Mouse (Mus musculus) E14TG2a.4 (cell line): ENCODE measurements around the gene Wfdc5.

Experiments used
- CTCF ChIP-seq: conservative IDR thresholded peaks from 2 replicates; pipeline ENCODE4 v1.5.1; 2014; ENCODE audit warnings: low read length
- NANOG ChIP-seq: IDR thresholded peaks from 2 replicates; pipeline ENCODE4 v1.6.1; 2014; ENCODE audit warnings: borderline replicate concordance, low read length, mixed read lengths
- POU5F1 ChIP-seq: IDR thresholded peaks from 2 replicates; pipeline ENCODE4 v1.6.1; 2014; ENCODE audit warnings: low read length, borderline replicate concordance

DNA sequence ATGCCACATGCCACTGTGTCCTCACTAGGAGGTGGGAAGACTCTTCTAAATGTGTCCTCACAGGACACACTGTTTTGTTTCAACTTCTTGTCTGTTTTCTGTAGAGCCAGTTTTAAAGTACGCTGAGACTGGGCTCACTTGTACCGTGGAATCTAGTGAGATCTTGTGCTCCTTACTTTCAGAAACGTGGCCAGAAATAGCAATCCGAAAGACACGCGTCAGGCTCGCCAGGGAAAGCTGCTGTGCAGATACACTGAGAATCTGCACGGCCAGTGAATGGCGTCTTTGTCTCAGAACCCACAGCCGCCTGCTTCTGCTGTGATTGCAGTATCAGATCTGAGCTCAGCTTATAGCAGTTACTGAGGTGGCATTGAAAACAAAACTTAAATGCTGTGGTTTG lies 40.5 kb downstream of the Wfdc5 start:
- no peak for TF ChIP-seq CTCF
- TF ChIP-seq NANOG = no peak
- no peak for TF ChIP-seq POU5F1
